Mouse (Mus musculus) kidney, embryonic 16.5 days (tissue): Measurements from ENCODE around the gene Mast4. TPM values are rescaled to one million over a fixed set of nuclear protein-coding genes. Genes with fewer than 3 reads are reported as not detected.

ENCODE experiments used
- ATAC-seq: fragments of 200-750 bp; cut with Nextera tagmentation; 2 replicates; pipeline ENCODE4 v1.8.0; 2017; ENCODE audit warnings: moderate TSS enrichment; ENCODE audit not compliant: low FRiP score, low TSS enrichment
- H3K27ac ChIP-seq: fragments of 300-500 bp; sonication (generic); 2 replicates; pipeline ENCODE4 v1.5.1; 2014; ENCODE audit warnings: low read length
- H3K27me3 ChIP-seq: fragments of 300-500 bp; sonication (generic); 2 replicates; pipeline ENCODE4 v1.6.1; 2014; ENCODE audit warnings: low read length, control low read depth, mixed read lengths; ENCODE audit not compliant: insufficient read depth
- H3K36me3 ChIP-seq: fragments of 300-500 bp; sonication (generic); 2 replicates; pipeline ENCODE4 v1.6.1; 2014; ENCODE audit warnings: low read length, control low read depth, mixed read lengths; ENCODE audit not compliant: insufficient read depth
- H3K4me1 ChIP-seq: fragments of 300-500 bp; sonication (generic); 2 replicates; pipeline ENCODE4 v1.6.1; 2014; ENCODE audit warnings: low read length, control low read depth, mixed read lengths; ENCODE audit not compliant: insufficient read depth
- H3K4me2 ChIP-seq: fragments of 300-500 bp; sonication (generic); replicated peaks from 2 replicates; pipeline ENCODE4 v1.6.1; 2014; ENCODE audit warnings: low read depth, low read length
- H3K4me3 ChIP-seq: fragments of 300-500 bp; sonication (generic); 2 replicates; pipeline ENCODE4 v1.5.1; 2014; ENCODE audit warnings: mild to moderate bottlenecking, low read length
- H3K9ac ChIP-seq: fragments of 300-500 bp; sonication (generic); replicated peaks from 2 replicates; pipeline ENCODE4 v1.6.1; 2014; ENCODE audit warnings: low read length
- H3K9me3 ChIP-seq: fragments of 300-500 bp; sonication (generic); 2 replicates; pipeline ENCODE4 v1.6.1; 2016; ENCODE audit warnings: low read length, control low read depth
- WGBS: fragments of 180-500 bp; shearing (Covaris S2); extraction: QIAGEN DNeasy Blood & Tissue Kit; methylation state at CpG from one replicate; pipeline ENCODE4 v1.1.7; 2014; 5-methylcytosine and 5-hydroxymethylcytosine counted together
- polyA plus RNA-seq: library from polyadenylated mRNA; unstranded; fragments of >200 nt; fragmentation: Nextera tagmentation; extraction: Ambion mirVana; gene quantifications from 2 replicates; pipeline ENCODE4 v1.2.1, GENCODE M21; 2015

Mast4 gene
- polyA plus RNA-seq, 1 experiment from 2014 or later, result 19.9 TPM

DNA sequence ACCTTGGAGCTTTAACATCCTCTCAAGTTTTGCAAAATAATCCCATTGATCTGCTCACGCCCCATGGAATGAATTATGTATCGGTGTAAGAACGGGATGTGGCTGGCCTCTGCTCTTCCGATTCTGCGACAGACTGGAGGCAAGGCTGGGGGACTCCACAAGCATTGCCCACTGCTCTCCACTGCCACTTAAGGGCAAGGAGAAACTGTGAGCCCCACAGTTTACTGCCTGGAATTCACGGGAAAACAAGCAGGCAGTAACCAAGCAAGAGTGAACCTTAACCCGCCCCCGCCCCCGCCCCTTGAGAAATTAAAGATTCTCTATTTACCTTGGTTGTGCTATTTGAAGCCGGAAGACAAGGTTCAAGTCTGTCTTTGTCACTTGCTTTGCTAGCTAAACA, 444.3 kb downstream of the Mast4 start:
- H3K9me3 ChIP-seq, result no peaks in the 10 kb centered on the region
- H3K36me3 ChIP-seq, result no peaks in the 10 kb centered on the region
- no peaks in the 10 kb centered on the region for H3K27me3 ChIP-seq
- peak; percentile 61 for ATAC-seq
- no peak overlapping the region for H3K9ac ChIP-seq
- peak overlapping the region; percentile 80 for H3K27ac ChIP-seq
- H3K4me1 ChIP-seq, result peaks cover 36% of the 10 kb centered on the region
- H3K4me3 ChIP-seq, result no peak overlapping the region
- peak overlapping the region; percentile 41 for H3K4me2 ChIP-seq
- 49% methylated on average over 10 of the region's 10 CpGs for WGBS

DNA sequence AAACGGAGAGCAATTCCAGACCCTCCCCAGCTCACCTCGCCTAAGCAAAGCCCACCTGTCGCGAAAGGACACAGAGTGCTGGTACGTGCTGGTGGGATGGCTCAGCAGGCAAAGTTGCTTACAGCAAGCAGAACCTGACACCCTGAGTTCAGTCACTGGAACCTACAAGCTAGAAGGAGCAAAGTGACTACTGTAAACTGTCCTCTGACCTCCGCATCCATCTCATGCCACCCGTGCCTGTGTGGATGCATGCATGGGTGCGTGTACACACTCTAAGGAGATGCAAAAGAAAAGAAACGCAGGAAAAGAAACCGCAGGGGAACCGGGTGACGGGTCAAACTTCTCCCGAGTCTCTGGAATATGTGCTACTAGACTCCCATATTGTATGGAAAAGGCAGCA, 444.8 kb downstream of the Mast4 start:
- Histone ChIP-seq H3K4me3 (no peak overlapping the region), H3K9me3 (no peaks in the 10 kb centered on the region), H3K27me3 (no peaks in the 10 kb centered on the region), H3K9ac (no peak overlapping the region), H3K4me1 (peaks cover 32% of the 10 kb centered on the region), H3K4me2 (peak overlapping the region; percentile 41), H3K36me3 (no peaks in the 10 kb centered on the region), H3K27ac (peak overlapping the region; percentile 80)
- ATAC-seq, result peak; percentile 84
- WGBS, result 52% methylated on average over 13 of the region's 13 CpGs

DNA sequence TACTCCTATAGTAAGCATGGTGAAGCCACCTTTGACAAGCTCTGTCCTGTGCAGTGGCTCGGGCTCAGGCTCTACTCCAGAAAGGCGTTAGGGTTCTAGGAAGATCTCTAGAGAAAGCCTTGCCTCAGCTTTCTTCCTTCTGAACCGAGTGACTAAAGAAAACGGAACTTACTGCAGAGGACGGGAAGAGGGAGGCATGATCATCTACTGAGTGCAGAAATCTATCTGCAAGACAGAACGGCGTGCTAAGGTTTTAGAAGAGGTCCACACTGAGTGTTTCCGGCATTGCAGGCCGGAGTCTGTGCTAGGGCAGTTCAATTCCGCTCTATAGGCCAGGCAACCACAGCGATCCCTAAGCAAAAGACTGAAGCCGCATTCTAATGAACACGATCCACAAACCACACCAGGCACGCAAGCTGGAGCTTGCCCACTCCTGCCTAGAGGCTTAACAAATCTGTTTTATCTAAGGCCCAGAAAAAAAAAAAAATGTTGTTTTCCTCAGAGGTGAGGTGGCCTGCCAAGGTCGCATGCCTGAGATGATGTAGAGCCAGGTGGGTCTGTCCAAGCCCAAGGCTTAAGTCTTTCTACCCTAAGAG, 445.3 kb downstream of the Mast4 start:
- Histone ChIP-seq H3K9ac (no peak overlapping the region), H3K4me3 (no peak overlapping the region), H3K27ac (peak overlapping the region; percentile 80), H3K4me1 (peaks cover 26% of the 10 kb centered on the region), H3K4me2 (peak overlapping the region; percentile 41; the same call in 1 of the 2 replicates), H3K27me3 (no peaks in the 10 kb centered on the region), H3K9me3 (no peaks in the 10 kb centered on the region), H3K36me3 (no peaks in the 10 kb centered on the region)
- 69% methylated on average over 15 of the region's 15 CpGs for WGBS
- peak; percentile 35 for ATAC-seq

DNA sequence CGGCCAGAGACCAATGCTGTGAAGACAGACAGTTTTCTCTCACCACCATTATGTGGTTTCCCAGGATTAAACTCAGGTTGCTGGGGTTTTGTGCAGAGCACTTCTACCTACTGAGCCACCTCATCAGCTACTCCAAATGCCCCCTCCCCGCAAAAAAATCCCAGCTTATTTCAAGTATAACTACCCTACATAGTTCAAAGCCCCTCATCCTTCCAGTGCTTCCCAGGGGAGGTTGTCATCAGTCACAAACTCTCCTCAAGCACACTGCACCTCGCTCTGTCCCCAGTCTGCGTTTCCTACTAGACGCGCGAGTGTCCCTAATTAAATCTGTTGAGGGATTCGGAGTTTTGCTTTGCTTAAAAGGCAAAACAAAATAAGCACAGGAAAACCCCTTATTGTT, 446.1 kb downstream of the Mast4 start:
- H3K4me2 ChIP-seq, result no peak overlapping the region
- H3K9ac ChIP-seq, result no peak overlapping the region
- no peaks in the 10 kb centered on the region for H3K27me3 ChIP-seq
- H3K4me1 ChIP-seq, result peaks cover 26% of the 10 kb centered on the region
- H3K4me3 ChIP-seq, result no peak overlapping the region
- ATAC-seq, result no peak
- H3K36me3 ChIP-seq, result no peaks in the 10 kb centered on the region
- 85% methylated on average over 8 of the region's 8 CpGs for WGBS
- no peak overlapping the region; the same call in 1 of the 2 replicates for H3K27ac ChIP-seq
- H3K9me3 ChIP-seq, result no peaks in the 10 kb centered on the region

DNA sequence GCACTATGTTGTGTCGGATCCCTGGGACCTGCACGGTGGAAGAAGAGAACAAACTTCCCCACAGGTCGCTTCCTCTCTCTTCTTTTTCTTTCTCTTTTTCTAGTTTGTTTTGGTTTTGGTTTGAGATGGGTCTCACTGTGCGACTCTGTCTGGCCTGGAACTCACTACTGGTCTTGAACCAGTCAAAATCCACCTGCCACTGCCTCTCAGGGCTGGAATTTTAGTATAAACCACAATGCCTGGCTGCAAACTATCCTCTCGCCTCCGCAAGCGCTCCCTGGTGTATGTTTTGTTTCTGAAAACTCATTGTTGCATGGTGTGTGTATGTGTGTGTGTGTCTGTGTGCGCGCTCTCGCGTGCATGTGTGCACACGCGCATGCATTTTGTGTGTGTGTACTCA, 446.8 kb downstream of the Mast4 start:
- Histone ChIP-seq H3K4me3 (no peak overlapping the region), H3K9me3 (no peaks in the 10 kb centered on the region), H3K9ac (no peak overlapping the region), H3K27me3 (no peaks in the 10 kb centered on the region), H3K4me2 (no peak overlapping the region), H3K36me3 (no peaks in the 10 kb centered on the region), H3K27ac (no peak overlapping the region), H3K4me1 (peaks cover 28% of the 10 kb centered on the region)
- WGBS, result 94% methylated on average over 13 of the region's 13 CpGs
- ATAC-seq, result no peak

DNA sequence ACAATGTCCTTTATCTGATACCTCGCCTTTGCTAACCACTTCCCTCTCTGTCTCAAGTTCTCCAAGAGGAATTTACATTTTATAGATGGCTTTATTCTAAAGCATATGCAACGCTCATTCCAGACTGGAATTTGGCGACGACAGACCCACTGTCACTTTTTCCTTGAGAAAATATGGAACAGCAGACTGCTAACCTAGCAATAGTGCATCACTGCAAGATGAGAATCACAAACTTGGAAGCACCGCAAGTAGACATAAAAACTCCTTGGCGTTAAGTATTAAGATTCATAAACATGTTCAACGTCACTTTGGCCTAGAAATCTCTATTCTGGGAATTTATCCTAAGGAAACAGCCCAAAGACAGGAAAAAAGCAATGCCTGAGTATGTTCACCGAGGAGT, 447.5 kb downstream of the Mast4 start:
- WGBS, result 74% methylated on average over 8 of the region's 8 CpGs
- peaks cover 28% of the 10 kb centered on the region for H3K4me1 ChIP-seq
- ATAC-seq, result no peak
- no peak overlapping the region for H3K9ac ChIP-seq
- H3K4me2 ChIP-seq, result no peak overlapping the region
- no peaks in the 10 kb centered on the region for H3K9me3 ChIP-seq
- H3K27me3 ChIP-seq, result no peaks in the 10 kb centered on the region
- no peaks in the 10 kb centered on the region for H3K36me3 ChIP-seq
- H3K27ac ChIP-seq, result no peak overlapping the region
- no peak overlapping the region for H3K4me3 ChIP-seq

DNA sequence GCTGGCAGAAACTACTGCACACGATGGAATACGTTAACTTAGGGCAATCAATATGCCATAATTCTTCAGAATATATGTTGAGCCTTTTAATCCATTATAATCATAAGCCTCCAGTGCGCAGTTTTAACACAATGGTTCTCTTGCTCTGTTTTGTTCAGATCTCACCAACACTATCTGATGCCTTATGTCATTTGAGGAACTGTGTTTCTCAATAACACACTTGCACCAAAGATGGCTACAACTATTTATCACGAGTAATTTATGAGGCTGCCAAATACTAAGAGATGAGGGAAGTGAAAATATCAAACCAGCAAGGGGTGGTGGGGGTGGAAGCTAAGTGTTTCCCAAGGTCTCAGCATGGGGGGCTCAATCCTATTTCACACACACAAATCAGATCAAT, 448.1 kb downstream of the Mast4 start:
- Histone ChIP-seq H3K4me1 (peaks cover 28% of the 10 kb centered on the region), H3K9me3 (no peaks in the 10 kb centered on the region), H3K27me3 (no peaks in the 10 kb centered on the region), H3K4me3 (no peak overlapping the region), H3K4me2 (no peak overlapping the region), H3K9ac (no peak overlapping the region), H3K36me3 (no peaks in the 10 kb centered on the region), H3K27ac (no peak overlapping the region)
- ATAC-seq, result no peak
- WGBS, result 84% methylated on average over 4 of the region's 4 CpGs

DNA sequence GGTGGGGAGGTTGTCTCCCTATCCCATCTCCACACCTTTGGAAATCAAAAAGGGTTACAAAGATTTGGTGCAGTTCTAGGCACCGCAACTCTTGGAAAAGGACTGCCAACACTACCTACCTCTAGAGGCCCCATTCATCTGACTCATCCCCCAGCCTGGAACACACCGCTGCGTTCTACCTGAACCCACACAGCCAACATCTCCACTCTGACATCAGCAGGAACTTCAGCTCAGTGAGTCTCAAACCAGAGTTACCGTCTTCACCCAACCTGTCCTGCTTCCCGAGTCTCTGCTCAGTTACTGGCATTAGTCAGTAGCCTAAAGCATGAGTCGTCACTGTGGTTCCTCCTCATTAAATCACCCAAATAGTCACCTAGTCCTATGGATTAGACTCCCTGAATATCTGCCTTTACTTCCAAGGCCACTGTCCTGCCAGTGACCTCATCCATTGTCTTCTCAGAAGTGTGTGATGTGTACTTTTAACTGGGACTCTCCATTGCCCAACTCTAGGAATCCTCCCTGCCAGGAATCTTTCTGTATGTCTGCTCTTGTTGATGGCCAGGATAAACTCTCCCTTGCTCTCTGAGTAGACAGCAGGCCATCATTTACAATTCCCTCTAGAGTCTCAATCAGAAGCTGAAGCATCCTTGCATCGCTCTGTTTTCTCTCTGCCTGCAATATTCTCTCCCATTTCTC, 453.8 kb downstream of the Mast4 start:
- 76% methylated on average over 7 of the region's 7 CpGs for WGBS
- H3K27ac ChIP-seq, result no peak overlapping the region
- no peak overlapping the region for H3K4me3 ChIP-seq
- no peak overlapping the region for H3K4me2 ChIP-seq
- no peak overlapping the region for H3K9ac ChIP-seq
- no peaks in the 10 kb centered on the region for H3K36me3 ChIP-seq
- no peaks in the 10 kb centered on the region for H3K9me3 ChIP-seq
- no peak for ATAC-seq
- peaks cover 32% of the 10 kb centered on the region for H3K4me1 ChIP-seq
- no peaks in the 10 kb centered on the region for H3K27me3 ChIP-seq

DNA sequence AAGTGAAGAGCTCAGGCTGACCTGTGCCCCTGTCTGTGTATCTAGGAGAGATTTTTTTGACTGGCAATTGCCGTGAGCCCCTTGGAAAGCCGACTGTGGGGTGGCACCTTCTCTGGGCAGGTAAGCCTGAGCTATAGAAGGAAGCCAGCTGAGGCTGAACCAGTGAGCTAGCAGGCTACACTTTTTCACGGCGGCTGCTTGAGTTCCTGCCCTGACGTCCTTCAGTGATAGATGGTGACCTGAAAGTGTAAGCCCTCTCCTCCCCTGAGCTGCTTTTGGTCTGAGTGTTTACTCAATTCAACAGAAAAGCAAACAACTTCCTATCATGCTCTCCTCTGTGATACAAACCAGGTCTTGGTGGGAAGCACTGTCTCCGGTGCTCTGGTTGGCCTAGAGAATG, 455.7 kb downstream of the Mast4 start:
- ATAC-seq, result no peak
- Histone ChIP-seq H3K36me3 (no peaks in the 10 kb centered on the region), H3K27me3 (no peaks in the 10 kb centered on the region), H3K9ac (no peak overlapping the region), H3K27ac (peak overlapping the region; percentile 40; the same call in 1 of the 2 replicates), H3K9me3 (no peaks in the 10 kb centered on the region), H3K4me3 (no peak overlapping the region), H3K4me1 (peaks cover 51% of the 10 kb centered on the region), H3K4me2 (no peak overlapping the region)
- WGBS, result 25% methylated on average over 6 of the region's 6 CpGs

DNA sequence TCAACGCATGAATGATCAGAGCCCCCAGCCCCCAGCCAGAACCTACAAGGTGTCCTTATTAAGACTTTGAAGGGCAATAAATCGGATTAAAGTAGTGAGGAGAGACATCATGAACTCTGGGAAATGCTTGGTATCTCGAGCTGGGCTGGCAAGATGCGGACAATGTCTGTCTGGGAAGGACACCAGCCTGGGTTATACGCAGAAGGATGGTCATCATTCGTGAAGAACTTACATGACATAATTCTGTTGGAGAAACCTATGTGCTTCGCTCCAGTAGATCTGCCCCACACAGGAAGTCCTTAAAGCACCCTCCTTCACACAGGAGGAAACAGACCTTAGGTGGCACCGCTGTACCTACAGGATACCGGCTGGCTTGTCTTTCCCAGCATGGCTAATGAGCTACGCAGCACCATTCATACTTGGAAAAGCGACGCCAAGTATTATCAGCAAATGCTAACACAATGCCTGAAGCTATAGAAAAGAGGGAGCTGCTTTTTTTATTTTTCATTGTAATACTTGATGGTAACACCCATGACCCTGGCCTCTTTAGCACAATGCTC, 456.5 kb downstream of the Mast4 start:
- 59% methylated on average over 12 of the region's 12 CpGs for whole genome bisulfite sequencing
- ATAC-seq, result no peak
- no peaks in the 10 kb centered on the region for H3K9me3 ChIP-seq
- H3K27me3 ChIP-seq, result no peaks in the 10 kb centered on the region
- H3K27ac ChIP-seq, result no peak overlapping the region
- no peaks in the 10 kb centered on the region for H3K36me3 ChIP-seq
- H3K4me3 ChIP-seq, result no peak overlapping the region
- no peak overlapping the region for H3K9ac ChIP-seq
- H3K4me2 ChIP-seq, result no peak overlapping the region
- peaks cover 57% of the 10 kb centered on the region for H3K4me1 ChIP-seq
